8 mouse cellular contexts compared by ENCODE assay signal in genomic region chr5:64158501-64158900, GRCm38 (mm10). TPM values are rescaled to one million over a fixed set of nuclear protein-coding genes. Genes with fewer than 3 reads are reported as not detected.
DNase-seq lines count a peak whose midpoint lies in the region; ATAC-seq and TF ChIP-seq lines count a peak whose summit lies in the region.

No protein-coding gene starts in this region.

- peak; percentile 37 for DNase-seq in cerebellum, adult 9-10 months
- no peak for DNase-seq in cerebellum, postnatal 4 days (ENCODE audit: low spot score in 2 of 2)
- no peak for DNase-seq in lung, adult 2 months
- DNase-seq in gastrocnemius, postnatal 25 days = no peak

- ATAC-seq in lung, embryonic 15.5 days (ENCODE audit: borderline replicate concordance, extremely low read depth, low FRiP score, low TSS enrichment) = no peak
- ATAC-seq in intestine, postnatal 0 days = no peak
- no peak for ATAC-seq in neural tube, embryonic 14.5 days (ENCODE audit: low read depth)
- no peak for ATAC-seq in monocyte, adult 5-6 weeks (replicated peaks; ENCODE audit: insufficient number of reproducible peaks, low FRiP score, low TSS enrichment, poor library complexity, severe bottlenecking)

- H3K36me3 ChIP-seq in lung, embryonic 15.5 days = no peaks in the 10 kb centered on the region
- no peaks in the 10 kb centered on the region for H3K36me3 ChIP-seq in intestine, postnatal 0 days (ENCODE audit: control insufficient read depth, insufficient read depth)
- no peaks in the 10 kb centered on the region for H3K36me3 ChIP-seq in neural tube, embryonic 14.5 days (ENCODE audit: control insufficient read depth, insufficient read depth, low read length)

- no peaks in the 10 kb centered on the region for H3K9me3 ChIP-seq in lung, embryonic 15.5 days
- H3K9me3 ChIP-seq in intestine, postnatal 0 days (ENCODE audit: control insufficient read depth) = no peaks in the 10 kb centered on the region
- H3K9me3 ChIP-seq in neural tube, embryonic 14.5 days (ENCODE audit: control insufficient read depth, low read length) = no peaks in the 10 kb centered on the region

- no peak for TF ChIP-seq CTCF in lung, adult 2 months (IDR thresholded peaks at IDR 0.05; ENCODE audit: insufficient read depth, low read length)
- TF ChIP-seq CTCF in intestine, postnatal 0 days (IDR thresholded peaks at IDR 0.05; ENCODE audit: low read depth) = no peak

- H3K4me2 ChIP-seq in lung, embryonic 15.5 days = peak overlapping the region; percentile 99
- H3K4me2 ChIP-seq in intestine, postnatal 0 days (replicated peaks; ENCODE audit: low read depth) = peak overlapping the region; percentile 100
- peak overlapping the region; percentile 100 for H3K4me2 ChIP-seq in neural tube, embryonic 14.5 days (ENCODE audit: low read depth, low read length)

- peak overlapping the region; percentile 26; the same call in 1 of the 2 replicates for H3K27ac ChIP-seq in lung, embryonic 15.5 days
- no peak overlapping the region for H3K27ac ChIP-seq in intestine, postnatal 0 days (ENCODE audit: low read depth, low read length)
- H3K27ac ChIP-seq in neural tube, embryonic 14.5 days (ENCODE audit: low read depth, low read length) = no peak overlapping the region

- H3K4me3 ChIP-seq in lung, embryonic 15.5 days = peak overlapping the region; percentile 70; the same call in 1 of the 2 replicates
- no peak overlapping the region for H3K4me3 ChIP-seq in lung, adult 2 months (replicated peaks; ENCODE audit: extremely low read depth, low read depth, low read length)
- no peak overlapping the region for H3K4me3 ChIP-seq in intestine, postnatal 0 days (ENCODE audit: low read depth, low read length)
- no peak overlapping the region for H3K4me3 ChIP-seq in neural tube, embryonic 14.5 days (ENCODE audit: low read depth, low read length)

- no peak for TF ChIP-seq POLR2A in lung, adult 2 months (IDR thresholded peaks at IDR 0.05; ENCODE audit: borderline replicate concordance, extremely low read depth, low read depth, low read length)

- H3K4me1 ChIP-seq in lung, embryonic 15.5 days = peaks cover 34% of the 10 kb centered on the region
- H3K4me1 ChIP-seq in lung, adult 2 months (ENCODE audit: control insufficient read depth, insufficient read depth, low read length) = peaks cover 5% of the 10 kb centered on the region
- no peaks in the 10 kb centered on the region for H3K4me1 ChIP-seq in intestine, postnatal 0 days (replicated peaks; ENCODE audit: control insufficient read depth, insufficient read depth, low read length)
- 0 out of 2 replicates have a peak, but pooled peaks cover 2% of the 10 kb centered on the region for H3K4me1 ChIP-seq in neural tube, embryonic 14.5 days (ENCODE audit: control insufficient read depth, insufficient read depth, low read length)

- 31% methylated on average over 4 of the region's 4 CpGs for WGBS in lung, embryonic 15.5 days
- WGBS in lung, adult 2 months = 73% methylated on average over 4 of the region's 4 CpGs
- WGBS in intestine, postnatal 0 days = 73% methylated on average over 4 of the region's 4 CpGs
- WGBS in neural tube, embryonic 14.5 days = 37% methylated on average over 4 of the region's 4 CpGs

- peaks cover 7% of the 10 kb centered on the region for H3K27me3 ChIP-seq in lung, embryonic 15.5 days
- H3K27me3 ChIP-seq in intestine, postnatal 0 days (replicated peaks; ENCODE audit: control insufficient read depth, insufficient read depth, low read length) = peaks cover 2% of the 10 kb centered on the region; the same call in 1 of the 2 replicates
- peaks cover 10% of the 10 kb centered on the region; the same call in 1 of the 2 replicates for H3K27me3 ChIP-seq in neural tube, embryonic 14.5 days (ENCODE audit: control insufficient read depth, insufficient read depth, low read length)

- no peak overlapping the region for H3K9ac ChIP-seq in lung, embryonic 15.5 days
- H3K9ac ChIP-seq in intestine, postnatal 0 days (ENCODE audit: low read depth, low read length) = no peak overlapping the region
- H3K9ac ChIP-seq in neural tube, embryonic 14.5 days (replicated peaks; ENCODE audit: low read depth, low read length) = no peak overlapping the region

RNA-seq across cellular contexts. Expression of gene Tbc1d1, which starts 2.4 kb away (rescaled TPM):
- 39.8 and 40.4 TPM in 2 replicates for polyA plus RNA-seq in lung, embryonic 15.5 days (2015; fragmentation: Nextera tagmentation; extraction: Ambion mirVana)
- polyA plus RNA-seq in lung, adult 2 months (2012; rRNA removed) = 12.1 and 18.5 TPM in 2 replicates
- 59.4 and 64.3 TPM in 2 replicates for polyA plus RNA-seq in intestine, postnatal 0 days (2015; fragmentation: Nextera tagmentation; extraction: Ambion mirVana)
- 16.0 and 21.1 TPM in 2 replicates for polyA plus RNA-seq in neural tube, embryonic 14.5 days (2014; fragmentation: Nextera tagmentation; extraction: Ambion mirVana)
- total RNA-seq in gastrocnemius, postnatal 25 days (2021) = 10 to 100 TPM; 39.3 to 77.3 TPM
- total RNA-seq in monocyte, adult 5-6 weeks (2017) = 61.0 to 74.1 TPM (median 62.6 TPM) in 3 replicates
